Mouse (Mus musculus): Measurements from ENCODE around the gene Olfr532. TPM values are rescaled to one million over a fixed set of nuclear protein-coding genes. Genes with fewer than 3 reads are reported as not detected.
"Not testable (repeated sequence)": the region's sequence is repeated elsewhere in the genome, so short reads cannot be mapped to it uniquely, and the experiment has no call there.

The Olfr532 gene
- not detected in 2 replicates for polyA plus RNA-seq (2012; rRNA removed)

GRCm38 (mm10) chr7:140421539-140421938 lies at the start of gene Olfr532:
Gene Olfr532 (minus strand): TSS chr7:140421639.
- DNase-seq (ENCODE audit: low spot score): no peak

DNA sequence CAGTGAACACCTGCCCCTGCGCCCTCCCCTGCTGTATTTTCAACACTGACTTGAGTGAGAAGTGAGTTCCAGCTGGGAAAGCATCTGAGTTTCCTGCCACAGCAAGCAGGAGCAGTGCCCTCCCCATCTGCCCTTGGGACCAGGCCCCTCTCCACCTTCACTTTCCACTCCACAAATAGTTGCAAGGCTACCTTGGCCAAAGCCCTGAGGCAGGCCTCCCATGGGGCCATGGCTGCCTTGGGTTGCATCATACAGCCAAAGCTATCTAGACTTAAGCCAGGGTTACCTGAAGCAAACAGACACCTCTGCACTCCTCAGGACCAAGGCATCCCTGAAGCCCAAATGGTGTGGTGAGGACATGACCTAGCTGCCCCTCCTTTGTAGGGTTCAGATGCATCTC lies 41.6 kb upstream of the Olfr532 start, which contains the start of gene Olfr533:
TSS of gene Olfr533 (plus strand) at position 301 of the 400 bp plus-strand sequence.
- DNase-seq (ENCODE audit: low spot score): not testable (repeated sequence)

DNA sequence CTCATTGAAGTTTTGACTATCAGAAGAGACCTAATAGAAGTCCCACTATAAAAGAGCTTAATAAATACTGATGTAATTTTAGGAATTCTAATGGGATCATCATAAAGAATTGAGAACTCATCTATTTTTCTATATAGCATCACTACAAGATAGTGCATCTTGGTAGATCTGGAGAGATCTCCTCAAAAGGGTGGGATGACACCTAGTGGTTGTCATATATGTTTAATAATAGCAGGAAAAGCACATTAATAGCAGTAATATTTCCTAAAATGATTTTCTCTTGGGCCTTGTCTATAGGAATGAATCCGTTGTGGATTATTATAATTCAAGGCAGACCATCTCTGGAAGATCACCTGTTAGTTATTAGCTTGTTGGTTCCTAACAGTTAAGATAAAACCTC lies 21.7 kb upstream of the Olfr532 start:
- no peak for DNase-seq (ENCODE audit: low spot score)

DNA sequence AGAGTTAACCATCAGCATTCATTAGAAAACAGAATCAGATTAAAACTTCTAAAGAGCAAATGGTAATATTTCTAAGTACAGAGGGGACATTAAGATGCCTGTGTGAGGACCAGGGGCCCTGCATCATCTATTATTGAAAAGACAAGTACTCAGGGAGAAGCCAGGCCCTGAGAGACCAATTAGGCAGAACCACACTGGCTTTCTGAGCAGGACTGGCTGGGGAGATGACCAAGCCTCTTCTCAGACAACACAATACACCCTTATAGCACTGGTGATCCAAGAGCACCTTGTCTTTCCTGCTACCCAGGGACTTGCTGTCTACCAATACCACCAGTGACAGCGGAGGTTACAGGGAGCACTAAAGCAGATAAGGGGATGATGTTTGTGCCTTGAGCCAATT lies 18.6 kb downstream of the Olfr532 start, which contains the start of gene Olfr531:
TSS of gene Olfr531 (minus strand) at position 101 of the 400 bp plus-strand sequence.
- no peak for DNase-seq (ENCODE audit: low spot score)

GRCm38 (mm10) chr7:140376911-140377310 lies 44.5 kb downstream of the Olfr532 start:
- no peak for DNase-seq (ENCODE audit: low spot score)

DNA sequence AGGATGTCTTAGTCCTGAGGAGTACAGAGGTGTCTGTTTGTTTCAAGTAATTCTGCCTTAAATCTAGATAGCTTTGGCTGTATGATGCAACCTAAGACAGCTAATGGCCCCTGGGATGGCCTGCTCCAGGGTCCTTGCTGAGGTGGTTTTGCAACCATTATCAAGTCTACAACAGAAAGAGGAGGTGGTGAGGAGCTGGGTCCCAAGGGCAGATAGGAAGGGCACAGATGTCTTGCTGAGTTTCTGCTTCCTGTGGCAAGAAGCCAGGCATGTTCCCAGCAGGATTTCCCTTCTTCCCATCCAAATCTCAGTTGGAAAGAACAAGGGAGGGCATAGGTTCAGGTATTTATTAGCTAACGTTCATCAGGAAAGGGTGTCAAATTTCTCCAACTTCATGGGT lies 45.2 kb downstream of the Olfr532 start, which contains the start of gene Olfr530:
TSS of gene Olfr530 (minus strand) at position 101 of the 400 bp plus-strand sequence.
- no peak for DNase-seq (ENCODE audit: low spot score)

DNA sequence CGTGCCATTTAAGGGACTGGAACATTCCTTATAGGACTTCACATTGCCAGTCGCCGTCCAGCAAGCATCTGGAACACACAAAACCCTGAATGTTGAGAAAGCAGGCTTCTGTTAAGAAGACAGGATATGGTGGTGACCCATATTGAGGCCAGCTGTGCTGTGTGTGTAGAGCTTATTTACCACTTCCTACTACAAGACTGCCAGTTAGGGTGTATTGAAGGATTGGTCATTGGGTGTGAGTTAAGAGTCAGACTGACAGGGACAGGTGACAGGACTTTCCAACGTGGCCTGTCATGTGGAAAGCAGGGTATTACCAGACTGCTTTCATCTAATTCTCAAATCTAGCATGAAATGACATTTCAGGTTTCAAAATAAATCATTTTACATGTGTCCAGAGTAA lies 47.1 kb downstream of the Olfr532 start:
- no peak for DNase-seq (ENCODE audit: low spot score)

Other genes with a start within 250 kb of the Olfr532 start
- not detected in 2 replicates for gene Olfr523, start 248.4 kb downstream of the Olfr532 start, polyA plus RNA-seq (2012; rRNA removed)
- not detected in 2 replicates for gene Olfr524, start 215.7 kb downstream of the Olfr532 start, polyA plus RNA-seq (2012; rRNA removed)
- gene Cd163l1, start 203.4 kb downstream of the Olfr532 start, polyA plus RNA-seq (2012; rRNA removed): 1.1 and 1.2 TPM in 2 replicates
- gene 5830411N06Rik, start 174.4 kb downstream of the Olfr532 start, polyA plus RNA-seq (2012; rRNA removed): 0.09 and 0.22 TPM in 2 replicates
- gene Olfr525, start 100.8 kb downstream of the Olfr532 start, polyA plus RNA-seq (2012; rRNA removed): not detected in 2 replicates
- gene Olfr527, start 87.6 kb downstream of the Olfr532 start, polyA plus RNA-seq (2012; rRNA removed): not detected in 2 replicates
- gene Olfr60, start 60.0 kb downstream of the Olfr532 start, polyA plus RNA-seq (2012; rRNA removed): 0.04 and 0.22 TPM in 2 replicates
- gene Olfr530, start 45.3 kb downstream of the Olfr532 start, polyA plus RNA-seq (2012; rRNA removed): not detected in 2 replicates
- gene Olfr531, start 18.7 kb downstream of the Olfr532 start, polyA plus RNA-seq (2012; rRNA removed): not detected in 2 replicates
- not detected in 2 replicates for gene Olfr533, start 41.7 kb upstream of the Olfr532 start, polyA plus RNA-seq (2012; rRNA removed)
- gene Olfr535, start 62.6 kb upstream of the Olfr532 start, polyA plus RNA-seq (2012; rRNA removed): not detected in 2 replicates
- gene Olfr536, start 85.8 kb upstream of the Olfr532 start, polyA plus RNA-seq (2012; rRNA removed): not detected in 2 replicates
- gene Olfr538, start 146.2 kb upstream of the Olfr532 start, polyA plus RNA-seq (2012; rRNA removed): not detected in 2 replicates
- gene Olfr46, start 179.6 kb upstream of the Olfr532 start, polyA plus RNA-seq (2012; rRNA removed): not detected in 2 replicates
- not detected in 2 replicates for gene Olfr61, start 207.3 kb upstream of the Olfr532 start, polyA plus RNA-seq (2012; rRNA removed)
- not detected in 2 replicates for gene Olfr53, start 224.8 kb upstream of the Olfr532 start, polyA plus RNA-seq (2012; rRNA removed)
- gene Olfr539, start 238.3 kb upstream of the Olfr532 start, polyA plus RNA-seq (2012; rRNA removed): under 0.01 TPM in 1 of 2 replicates, not detected in the other